Comparison of ENCODE assay signal across 8 mouse cellular contexts in the genomic region with DNA sequence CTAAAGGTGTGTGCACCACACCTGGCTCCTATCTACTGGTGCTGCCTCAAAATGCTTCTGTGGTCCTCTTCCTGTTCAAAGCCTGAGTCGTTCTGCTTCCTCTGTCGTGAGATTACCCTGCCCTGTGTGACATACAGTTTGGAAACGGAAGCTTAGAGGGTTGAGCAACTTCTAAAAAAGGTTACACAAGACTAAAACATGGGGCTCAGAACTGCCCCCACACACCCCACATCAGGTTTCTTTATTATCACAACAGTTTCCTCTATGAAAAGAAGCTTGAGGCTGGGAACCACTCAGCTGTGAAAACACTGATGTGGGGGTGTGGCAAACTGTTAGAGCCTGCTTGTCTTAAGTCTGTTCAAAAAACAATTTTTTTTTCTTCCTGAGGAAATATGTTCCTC. TPM values are rescaled to one million over a fixed set of nuclear protein-coding genes. Genes with fewer than 3 reads are reported as not detected.
DNase-seq lines count a peak whose midpoint lies in the region; ATAC-seq and TF ChIP-seq lines count a peak whose summit lies in the region.

No protein-coding gene starts in this region.

- H3K36me3 ChIP-seq in hindbrain, postnatal 0 days (ENCODE audit: insufficient read depth, low read length) = peaks cover 4% of the 10 kb centered on the region; the same call in 1 of the 2 replicates
- 0 out of 2 replicates have a peak, but pooled peaks cover 3% of the 10 kb centered on the region for H3K36me3 ChIP-seq in limb, embryonic 10.5 days

- H3K4me2 ChIP-seq in hindbrain, postnatal 0 days (ENCODE audit: low read depth, low read length) = no peak overlapping the region

- no peak overlapping the region for H3K27ac ChIP-seq in hindbrain, postnatal 0 days
- H3K27ac ChIP-seq in limb, embryonic 10.5 days = no peak overlapping the region

- no peak for TF ChIP-seq CTCF in hindbrain, postnatal 0 days (IDR thresholded peaks at IDR 0.05; ENCODE audit: low read depth)

- no peak overlapping the region for H3K9ac ChIP-seq in hindbrain, postnatal 0 days (replicated peaks; ENCODE audit: low read length)

- peak; percentile 86 to 88 for ATAC-seq in hematopoietic stem cell, adult 5-6 weeks (replicated peaks in 1 of 2; ENCODE audit: insufficient read depth in 1 of 2, low FRiP score in 2 of 2, low TSS enrichment in 1 of 2, low read depth in 1 of 2, poor library complexity in 2 of 2, severe bottlenecking in 2 of 2)
- ATAC-seq in monocyte, adult 5-6 weeks (replicated peaks; ENCODE audit: insufficient number of reproducible peaks, low FRiP score, low TSS enrichment, poor library complexity, severe bottlenecking) = peak; percentile 89
- ATAC-seq in hindbrain, postnatal 0 days = no peak

- no peaks in the 10 kb centered on the region for H3K27me3 ChIP-seq in hindbrain, postnatal 0 days (ENCODE audit: insufficient read depth, low read length)
- no peaks in the 10 kb centered on the region for H3K27me3 ChIP-seq in limb, embryonic 10.5 days (ENCODE audit: low read depth, poor library complexity, severe bottlenecking)

- no peaks in the 10 kb centered on the region for H3K4me1 ChIP-seq in hindbrain, postnatal 0 days (ENCODE audit: insufficient read depth, low read length)
- H3K4me1 ChIP-seq in limb, embryonic 10.5 days = peaks cover 5% of the 10 kb centered on the region; the same call in 1 of the 2 replicates

- no peaks in the 10 kb centered on the region for H3K9me3 ChIP-seq in hindbrain, postnatal 0 days (ENCODE audit: low read length)
- no peaks in the 10 kb centered on the region for H3K9me3 ChIP-seq in limb, embryonic 10.5 days (replicated peaks)

- WGBS in hindbrain, postnatal 0 days = 75% methylated on average over 3 of the region's 3 CpGs
- 79% methylated on average over 3 of the region's 3 CpGs for WGBS in limb, embryonic 10.5 days

- DNase-seq in 3T3-L1 (ENCODE audit: low read depth, low spot score) = peak; percentile 13
- peak; percentile 87 for DNase-seq in CD4-positive helper T cell, adult 2 months (ENCODE audit: low read depth, low spot score)
- no peak for DNase-seq in hindbrain, postnatal 0 days (ENCODE audit: low spot score)
- DNase-seq in limb, embryonic 10.5 days (ENCODE audit: low spot score) = no peak
- no peak for DNase-seq in cerebellum, postnatal 4 days (ENCODE audit: low spot score in 2 of 2)
- DNase-seq in layer of hippocampus, postnatal 36 days = no peak

- H3K4me3 ChIP-seq in hindbrain, postnatal 0 days (ENCODE audit: low read length) = no peak overlapping the region
- H3K4me3 ChIP-seq in limb, embryonic 10.5 days = no peak overlapping the region

RNA-seq across cellular contexts. Expression of gene Inpp1, which starts 17.1 kb away (rescaled TPM):
- total RNA-seq in hematopoietic stem cell, adult 5-6 weeks (2017) = 26.5 and 31.8 TPM in 2 replicates
- 26.9 to 62.4 TPM (median 41.3 TPM) in 3 replicates for total RNA-seq in monocyte, adult 5-6 weeks (2017)
- 26.6 and 41.7 TPM in 2 replicates for total RNA-seq in hindbrain, postnatal 0 days (2014; rRNA removed)
- 39.2 and 44.0 TPM in 2 replicates for polyA plus RNA-seq in hindbrain, postnatal 0 days (2015; fragmentation: Nextera tagmentation; extraction: Ambion mirVana)
- 11.5 and 16.8 TPM in 2 replicates for polyA plus RNA-seq in limb, embryonic 10.5 days (2016; fragmentation: Nextera tagmentation; extraction: Ambion mirVana)
- 10 to 100 TPM; 35.3 to 41.0 TPM for total RNA-seq in layer of hippocampus, postnatal 36 days (2021)

RNA-seq across cellular contexts. Expression of gene Hibch, which starts 44.4 kb away (rescaled TPM):
- 69.9 and 187 TPM in 2 replicates for total RNA-seq in hematopoietic stem cell, adult 5-6 weeks (2017)
- 21.9 to 73.6 TPM (median 24.1 TPM) in 3 replicates for total RNA-seq in monocyte, adult 5-6 weeks (2017)
- 17.0 and 18.0 TPM in 2 replicates for total RNA-seq in hindbrain, postnatal 0 days (2014; rRNA removed)
- 20.9 and 22.9 TPM in 2 replicates for polyA plus RNA-seq in hindbrain, postnatal 0 days (2015; fragmentation: Nextera tagmentation; extraction: Ambion mirVana)
- polyA plus RNA-seq in limb, embryonic 10.5 days (2016; fragmentation: Nextera tagmentation; extraction: Ambion mirVana) = 20.8 and 25.8 TPM in 2 replicates
- total RNA-seq in layer of hippocampus, postnatal 36 days (2021) = 10 to 100 TPM; 16.2 to 19.9 TPM

Comparison
In these comparisons a context has a peak if more than half of its experiments do, and no peak if none do; other contexts are left out.
1. DNase-seq: peak in 3T3-L1 (single experiment) and CD4-positive helper T cell, adult 2 months (single experiment); none in hindbrain, postnatal 0 days (single experiment), limb, embryonic 10.5 days (single experiment), cerebellum, postnatal 4 days (0 of 2) and layer of hippocampus, postnatal 36 days (0 of 2).